Mouse (Mus musculus) midbrain, postnatal 0 days (tissue): Measurements from ENCODE around the gene Dld. TPM values are rescaled to one million over a fixed set of nuclear protein-coding genes. Genes with fewer than 3 reads are reported as not detected.

Experiments used
- ATAC-seq: fragments of 200-750 bp; cut with Nextera tagmentation; 2 replicates; pipeline ENCODE4 v1.8.0; 2017; ENCODE audit warnings: moderate number of reproducible peaks, mild to moderate bottlenecking, moderate TSS enrichment, moderate library complexity; ENCODE audit not compliant: low FRiP score
- DNase-seq: peaks from one replicate; pipeline ENCODE4 v3.0.0-alpha.2; 2015; ENCODE audit warnings: low spot score
- H3K27ac ChIP-seq: fragments of 300-500 bp; sonication (generic); 2 replicates; pipeline ENCODE4 v1.5.1; 2014; ENCODE audit warnings: low read depth, mild to moderate bottlenecking, low read length, mixed read lengths
- H3K27me3 ChIP-seq: fragments of 300-500 bp; sonication (generic); 2 replicates; pipeline ENCODE4 v1.6.1; 2014; ENCODE audit warnings: low read length, control low read depth, mixed read lengths; ENCODE audit not compliant: insufficient read depth
- H3K36me3 ChIP-seq: fragments of 300-500 bp; sonication (generic); 2 replicates; pipeline ENCODE4 v1.6.1; 2014; ENCODE audit warnings: low read length, control low read depth, mixed read lengths; ENCODE audit not compliant: insufficient read depth
- H3K4me1 ChIP-seq: fragments of 300-500 bp; sonication (generic); 2 replicates; pipeline ENCODE4 v1.6.1; 2014; ENCODE audit warnings: mild to moderate bottlenecking, control low read depth, antibody characterized with exemption, low read length, mixed read lengths; ENCODE audit not compliant: insufficient read depth
- H3K4me2 ChIP-seq: fragments of 300-500 bp; sonication (generic); 2 replicates; pipeline ENCODE4 v1.6.1; 2014; ENCODE audit warnings: low read depth, mild to moderate bottlenecking, low read length, mixed read lengths; ENCODE audit not compliant: poor library complexity, severe bottlenecking
- H3K4me3 ChIP-seq: fragments of 300-500 bp; sonication (generic); 2 replicates; pipeline ENCODE4 v1.5.1; 2014; ENCODE audit warnings: low read depth, mild to moderate bottlenecking, low read length, moderate library complexity
- H3K9ac ChIP-seq: fragments of 300-500 bp; sonication (generic); replicated peaks from 2 replicates; pipeline ENCODE4 v1.6.1; 2014; ENCODE audit warnings: mild to moderate bottlenecking, low read length, moderate library complexity, mixed read lengths; ENCODE audit not compliant: poor library complexity, severe bottlenecking
- H3K9me3 ChIP-seq: fragments of 300-500 bp; sonication (generic); 2 replicates; pipeline ENCODE4 v1.6.1; 2016; ENCODE audit warnings: low read length, control low read depth
- CTCF ChIP-seq: IDR thresholded peaks from 2 replicates; pipeline ENCODE4 v1.5.1; 2016; ENCODE audit warnings: antibody characterized with exemption, mild to moderate bottlenecking
- WGBS: fragments of 180-500 bp; shearing (Covaris S2); extraction: QIAGEN DNeasy Blood & Tissue Kit; methylation state at CpG from one replicate; pipeline ENCODE4 v1.1.7; 2014; 5-methylcytosine and 5-hydroxymethylcytosine counted together
- polyA plus RNA-seq: library from polyadenylated mRNA; unstranded; fragments of >200 nt; fragmentation: Nextera tagmentation; extraction: Ambion mirVana; gene quantifications from 2 replicates; pipeline ENCODE4 v1.2.1, GENCODE M21; 2015
- total RNA-seq: library from RNA; depleted of rRNA; stranded (reverse); fragments of >200 nt; gene quantifications from 2 replicates; pipeline ENCODE4 v1.2.3, GENCODE M21; 2014

The Dld gene
- total and polyA plus RNA-seq, 2 experiments from 2014 or later: 41.0 to 122 TPM

DNA sequence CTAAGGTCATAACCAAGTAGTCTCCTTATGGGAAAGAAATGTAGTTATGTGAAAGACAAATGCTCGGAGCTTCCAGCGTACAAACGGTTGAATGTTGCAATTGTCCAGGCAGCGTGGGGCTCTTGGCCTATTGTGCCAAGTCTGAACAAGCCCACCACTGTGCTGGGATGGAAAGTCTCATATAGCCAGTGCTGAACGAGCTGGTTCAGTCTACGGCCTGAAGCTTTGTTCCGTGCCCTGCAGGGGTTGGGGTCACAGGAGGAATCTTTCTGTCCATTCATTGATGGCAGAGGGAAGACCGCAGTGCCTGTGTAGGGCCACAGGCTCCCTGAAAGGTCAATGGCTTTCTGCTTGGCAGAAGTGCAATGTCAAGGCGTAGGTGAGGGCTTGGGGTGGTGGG is 40.6 kb downstream of the Dld start:
- no peaks in the 10 kb centered on the region for H3K27me3 ChIP-seq
- H3K9ac ChIP-seq: no peak overlapping the region
- no peaks in the 10 kb centered on the region; the same call in 1 of the 2 replicates for H3K4me1 ChIP-seq
- DNase-seq (peak; percentile 25), ATAC-seq (no peak)
- no peak for TF ChIP-seq CTCF
- no peak overlapping the region for H3K4me3 ChIP-seq
- H3K27ac ChIP-seq: no peak overlapping the region
- H3K9me3 ChIP-seq: no peaks in the 10 kb centered on the region
- no peak overlapping the region for H3K4me2 ChIP-seq
- H3K36me3 ChIP-seq: no peaks in the 10 kb centered on the region
- WGBS: 48% methylated on average over 9 of the region's 9 CpGs

DNA sequence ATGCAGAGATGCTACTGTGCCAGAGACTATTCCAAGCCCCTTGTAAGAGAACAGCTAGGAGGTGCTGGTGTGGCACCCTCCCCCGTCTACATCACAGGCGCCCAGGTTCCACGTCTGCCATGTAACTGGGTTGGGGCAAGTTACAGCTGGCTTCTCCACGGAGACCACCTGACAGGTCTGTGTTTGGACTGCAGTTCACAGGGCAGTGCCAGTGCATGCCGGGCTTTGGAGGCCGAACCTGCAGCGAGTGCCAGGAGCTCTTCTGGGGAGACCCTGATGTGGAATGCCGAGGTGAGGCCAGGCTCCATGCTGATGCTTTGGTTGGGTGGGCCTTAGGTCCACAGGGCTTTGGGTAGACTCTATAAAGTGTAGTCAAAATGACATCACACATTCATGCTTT is 43.5 kb downstream of the Dld start:
- no peaks in the 10 kb centered on the region for H3K27me3 ChIP-seq
- no peak overlapping the region for H3K9ac ChIP-seq
- DNase-seq: no peak
- no peak for ATAC-seq
- no peak overlapping the region for H3K27ac ChIP-seq
- TF ChIP-seq CTCF: no peak
- no peaks in the 10 kb centered on the region for H3K9me3 ChIP-seq
- H3K4me3 ChIP-seq: no peak overlapping the region
- no peak overlapping the region for H3K4me2 ChIP-seq
- no peaks in the 10 kb centered on the region for H3K36me3 ChIP-seq
- no peaks in the 10 kb centered on the region; the same call in 1 of the 2 replicates for H3K4me1 ChIP-seq
- 95% methylated on average over 8 of the region's 8 CpGs for WGBS

DNA sequence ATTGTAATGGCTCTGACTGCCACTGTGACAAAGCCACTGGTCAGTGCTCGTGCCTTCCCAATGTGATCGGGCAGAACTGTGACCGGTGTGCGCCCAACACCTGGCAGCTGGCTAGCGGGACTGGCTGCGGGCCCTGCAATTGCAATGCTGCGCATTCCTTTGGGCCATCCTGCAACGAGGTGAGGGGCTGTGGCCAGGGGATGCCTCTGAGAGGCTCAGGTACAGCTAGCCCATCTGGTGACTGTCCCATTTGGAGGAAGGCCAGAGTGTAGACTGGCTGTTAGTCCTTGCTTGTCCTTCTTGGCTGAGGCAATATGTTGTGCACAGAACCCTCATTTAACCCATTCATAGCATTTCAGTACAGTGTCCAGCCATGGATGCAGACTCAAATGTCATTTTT is 44.2 kb downstream of the Dld start:
- no peak overlapping the region for H3K9ac ChIP-seq
- H3K27me3 ChIP-seq: no peaks in the 10 kb centered on the region
- DNase-seq (no peak), ATAC-seq (no peak)
- 94% methylated on average over 8 of the region's 8 CpGs for WGBS
- no peaks in the 10 kb centered on the region for H3K36me3 ChIP-seq
- no peak overlapping the region for H3K27ac ChIP-seq
- H3K4me2 ChIP-seq: no peak overlapping the region
- no peaks in the 10 kb centered on the region; the same call in 1 of the 2 replicates for H3K4me1 ChIP-seq
- H3K4me3 ChIP-seq: no peak overlapping the region
- no peaks in the 10 kb centered on the region for H3K9me3 ChIP-seq
- TF ChIP-seq CTCF: no peak

DNA sequence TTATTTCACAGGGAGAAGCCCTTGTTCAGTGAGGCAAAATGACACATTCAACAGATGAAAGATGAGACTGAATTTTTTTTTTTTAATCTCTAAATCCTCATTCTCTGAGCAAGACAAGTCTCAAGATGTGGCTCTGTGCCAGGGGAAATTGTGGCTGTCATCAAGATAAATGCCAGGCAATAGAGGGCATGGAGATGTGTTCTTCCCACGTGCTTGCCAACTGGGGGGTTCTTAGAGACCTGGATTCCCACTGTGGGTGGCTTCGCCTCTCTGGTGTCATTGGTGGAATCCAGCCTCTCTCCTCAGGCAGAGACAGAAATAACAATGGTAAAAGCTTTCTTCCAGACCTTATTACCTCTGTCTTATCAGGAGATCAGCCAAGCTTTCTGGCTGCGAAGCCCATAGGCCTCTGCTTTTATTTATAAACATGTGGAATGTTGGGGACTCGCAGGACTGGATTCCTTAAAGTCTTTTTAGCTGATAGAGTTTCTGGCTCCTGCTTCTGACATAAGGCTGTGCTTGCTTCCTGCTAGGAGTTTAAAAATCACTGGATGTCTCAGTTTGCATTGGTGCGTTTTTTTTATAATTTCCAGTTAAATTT is 45.1 kb downstream of the Dld start:
- Histone ChIP-seq H3K4me1 (no peaks in the 10 kb centered on the region; the same call in 1 of the 2 replicates), H3K4me3 (no peak overlapping the region), H3K36me3 (no peaks in the 10 kb centered on the region), H3K4me2 (no peak overlapping the region), H3K27me3 (no peaks in the 10 kb centered on the region), H3K9me3 (no peaks in the 10 kb centered on the region), H3K9ac (no peak overlapping the region), H3K27ac (no peak overlapping the region)
- DNase-seq: peak; percentile 35
- ATAC-seq: no peak
- 60% methylated on average over 5 of the region's 5 CpGs for WGBS
- TF ChIP-seq CTCF: no peak

DNA sequence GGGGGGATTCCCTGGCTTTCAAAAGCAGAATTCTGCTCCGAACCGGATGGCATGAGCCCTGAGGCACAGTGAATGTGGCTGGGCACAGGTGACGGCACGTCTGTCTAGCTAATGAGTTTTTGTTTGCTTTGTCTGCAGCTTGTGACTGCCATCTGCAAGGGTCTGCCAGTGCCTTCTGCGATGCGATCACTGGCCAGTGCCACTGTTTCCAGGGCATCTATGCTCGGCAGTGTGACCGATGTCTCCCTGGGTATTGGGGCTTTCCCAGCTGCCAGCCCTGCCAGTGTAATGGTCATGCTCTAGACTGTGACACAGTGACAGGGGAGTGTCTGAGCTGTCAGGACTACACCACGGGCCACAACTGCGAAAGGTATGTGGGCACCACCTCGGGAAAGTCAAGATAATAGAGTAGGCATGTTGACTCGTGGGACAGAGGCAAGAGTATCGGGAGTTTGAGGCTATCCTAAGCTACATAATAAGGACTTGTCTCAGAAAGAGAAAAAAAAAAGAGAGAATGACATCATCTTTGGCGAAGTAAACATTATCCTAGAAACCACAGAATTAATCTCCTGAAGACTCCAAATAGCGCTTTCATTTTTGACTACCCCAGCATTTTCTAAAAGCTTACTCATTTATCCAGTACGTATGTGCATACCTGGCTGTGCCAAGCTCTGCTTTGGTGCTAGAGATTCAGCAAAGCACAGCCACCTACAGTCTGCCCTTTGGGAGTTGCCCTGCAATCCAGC is 48.3 kb downstream of the Dld start:
- Histone ChIP-seq H3K4me1 (no peaks in the 10 kb centered on the region; the same call in 1 of the 2 replicates), H3K4me2 (no peak overlapping the region), H3K36me3 (no peaks in the 10 kb centered on the region; the same call in 1 of the 2 replicates), H3K27me3 (no peaks in the 10 kb centered on the region), H3K9ac (no peak overlapping the region), H3K27ac (no peak overlapping the region), H3K4me3 (no peak overlapping the region), H3K9me3 (no peaks in the 10 kb centered on the region)
- DNase-seq (peak; percentile 44), ATAC-seq (peak; percentile 55)
- no peak for TF ChIP-seq CTCF
- 79% methylated on average over 16 of the region's 16 CpGs for WGBS

DNA sequence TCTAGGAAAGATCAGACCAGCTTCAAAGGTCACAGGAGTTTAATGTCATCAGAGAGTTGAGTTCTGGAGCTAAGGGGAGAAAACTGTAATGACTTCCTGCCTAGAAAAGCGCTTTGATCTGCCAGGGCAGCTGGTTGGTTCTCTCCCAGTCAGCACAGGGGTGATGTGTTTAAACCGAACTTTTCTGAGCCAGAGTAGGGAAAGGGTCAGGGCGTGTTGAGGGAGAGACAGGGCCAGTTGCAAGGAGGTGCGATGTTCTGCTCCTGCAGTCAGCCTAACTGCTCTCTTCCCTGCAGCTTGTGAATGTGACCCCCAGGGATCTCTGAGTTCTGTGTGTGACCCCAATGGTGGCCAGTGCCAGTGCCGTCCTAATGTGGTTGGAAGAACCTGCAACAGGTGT is 49.0 kb downstream of the Dld start:
- TF ChIP-seq CTCF: no peak
- WGBS: 80% methylated on average over 5 of the region's 5 CpGs
- Histone ChIP-seq H3K4me1 (no peaks in the 10 kb centered on the region; the same call in 1 of the 2 replicates), H3K27me3 (no peaks in the 10 kb centered on the region), H3K9me3 (no peaks in the 10 kb centered on the region), H3K4me2 (no peak overlapping the region), H3K9ac (no peak overlapping the region), H3K27ac (no peak overlapping the region), H3K36me3 (no peaks in the 10 kb centered on the region; the same call in 1 of the 2 replicates), H3K4me3 (no peak overlapping the region)
- ATAC-seq: no peak
- DNase-seq: no peak
